Comparison of ENCODE assay signal across 16 mouse cellular contexts in the genomic region with DNA sequence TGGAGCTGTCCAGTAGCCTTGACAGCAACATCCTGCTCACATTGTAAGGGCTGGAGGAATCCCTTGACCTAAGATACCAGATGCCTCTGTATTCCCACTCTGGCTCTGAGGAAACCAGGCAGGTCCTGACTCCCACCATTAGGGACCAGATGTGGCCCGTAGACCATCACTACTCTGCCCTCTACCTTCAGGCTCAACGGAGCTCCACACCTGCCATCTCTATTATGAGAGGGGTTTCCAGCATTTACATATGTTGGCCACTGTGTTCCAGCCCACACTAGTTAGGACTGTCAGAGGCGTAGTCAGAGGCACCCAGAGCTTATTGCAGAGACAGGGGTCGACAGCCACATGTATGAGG. TPM values are rescaled to one million over a fixed set of nuclear protein-coding genes. Genes with fewer than 3 reads are reported as not detected.
DNase-seq lines count a peak whose midpoint lies in the region; ATAC-seq and TF ChIP-seq lines count a peak whose summit lies in the region.
"Had no signal": no experiment of that assay in that cellular context is flagged by ENCODE, and none has a peak within 500 bp of the region (broad histone marks: within the 10 kb centered on the region; RNA-seq: fewer than 3 reads in every experiment).

No protein-coding gene starts in this region.

- ATAC-seq in forebrain, postnatal 0 days = no peak
- no peak for ATAC-seq in lung, postnatal 0 days
- ATAC-seq in hindbrain, embryonic 16.5 days = peak; percentile 43; the same call in 1 of the 2 replicates
- peak; percentile 47 for ATAC-seq in neural tube, embryonic 13.5 days (ENCODE audit: low read depth)

- no peaks in the 10 kb centered on the region for H3K36me3 ChIP-seq in forebrain, embryonic 10.5 days (replicated peaks)
- H3K36me3 ChIP-seq in forebrain, postnatal 0 days (ENCODE audit: insufficient read depth) = no peaks in the 10 kb centered on the region
- no peaks in the 10 kb centered on the region for H3K36me3 ChIP-seq in lung, postnatal 0 days (ENCODE audit: insufficient read depth, low read length)
- no peaks in the 10 kb centered on the region for H3K36me3 ChIP-seq in hindbrain, embryonic 16.5 days (ENCODE audit: control insufficient read depth, insufficient read depth, low read length)
- no peaks in the 10 kb centered on the region for H3K36me3 ChIP-seq in neural tube, embryonic 13.5 days

- H3K4me2 ChIP-seq in forebrain, postnatal 0 days (ENCODE audit: low read depth) = no peak overlapping the region
- no peak overlapping the region for H3K4me2 ChIP-seq in lung, postnatal 0 days (replicated peaks; ENCODE audit: low read depth, low read length)
- H3K4me2 ChIP-seq in hindbrain, embryonic 16.5 days (ENCODE audit: low read length) = no peak overlapping the region
- H3K4me2 ChIP-seq in neural tube, embryonic 13.5 days = no peak overlapping the region

- DNase-seq in forebrain, embryonic 10.5 days (ENCODE audit: extremely low spot score, low spot score) = no peak
- DNase-seq in forebrain, postnatal 0 days = no peak
- no peak for DNase-seq in lung, postnatal 0 days (ENCODE audit: low spot score)
- no peak for DNase-seq in lung, postnatal 14 days
- DNase-seq in right cerebral cortex, postnatal 36 days (ENCODE audit: low spot score in 2 of 2) = no peak
- no peak for DNase-seq in cerebellum, adult 11-12 months

- 61% methylated on average over 4 of the region's 4 CpGs for WGBS in forebrain, embryonic 10.5 days
- 61% methylated on average over 4 of the region's 4 CpGs for WGBS in forebrain, postnatal 0 days
- 54% methylated on average over 4 of the region's 4 CpGs for WGBS in lung, postnatal 0 days
- WGBS in hindbrain, embryonic 16.5 days = 57% methylated on average over 4 of the region's 4 CpGs
- WGBS in neural tube, embryonic 13.5 days = 58% methylated on average over 4 of the region's 4 CpGs

- TF ChIP-seq CTCF in forebrain, postnatal 0 days (IDR thresholded peaks at IDR 0.05; ENCODE audit: low read depth) = no peak
- TF ChIP-seq CTCF in lung, postnatal 0 days (IDR thresholded peaks at IDR 0.05) = no peak

- peaks cover 26% of the 10 kb centered on the region for H3K4me1 ChIP-seq in forebrain, embryonic 10.5 days
- no peaks in the 10 kb centered on the region for H3K4me1 ChIP-seq in forebrain, postnatal 0 days (ENCODE audit: insufficient read depth)
- no peaks in the 10 kb centered on the region for H3K4me1 ChIP-seq in lung, postnatal 0 days (ENCODE audit: insufficient read depth, low read depth, low read length)
- peaks cover 9% of the 10 kb centered on the region for H3K4me1 ChIP-seq in hindbrain, embryonic 16.5 days (ENCODE audit: control insufficient read depth, insufficient read depth, low read depth, low read length)
- H3K4me1 ChIP-seq in neural tube, embryonic 13.5 days (replicated peaks) = peaks cover 18% of the 10 kb centered on the region

- H3K4me3 ChIP-seq in forebrain, embryonic 10.5 days = peak overlapping the region; percentile 16
- H3K4me3 ChIP-seq in forebrain, postnatal 0 days (ENCODE audit: low read depth, low read length) = no peak overlapping the region
- no peak overlapping the region for H3K4me3 ChIP-seq in lung, postnatal 0 days (ENCODE audit: low read depth, low read length)
- H3K4me3 ChIP-seq in hindbrain, embryonic 16.5 days (ENCODE audit: low read length) = no peak overlapping the region
- no peak overlapping the region for H3K4me3 ChIP-seq in neural tube, embryonic 13.5 days

- H3K9ac ChIP-seq in forebrain, postnatal 0 days = no peak overlapping the region
- H3K9ac ChIP-seq in lung, postnatal 0 days (replicated peaks; ENCODE audit: low read depth) = no peak overlapping the region
- no peak overlapping the region; the same call in 1 of the 2 replicates for H3K9ac ChIP-seq in hindbrain, embryonic 16.5 days (ENCODE audit: low read depth, low read length)
- 0 out of 2 replicates have a peak overlapping the region, but pooled peaks have one; percentile 26 for H3K9ac ChIP-seq in neural tube, embryonic 13.5 days
- H3K9ac ChIP-seq: liver, postnatal 0 days had no signal

- peaks cover 78% of the 10 kb centered on the region for H3K27me3 ChIP-seq in forebrain, embryonic 10.5 days (ENCODE audit: poor library complexity, severe bottlenecking)
- no peaks in the 10 kb centered on the region for H3K27me3 ChIP-seq in forebrain, postnatal 0 days (ENCODE audit: insufficient read depth, low read length)
- H3K27me3 ChIP-seq in lung, postnatal 0 days (replicated peaks; ENCODE audit: insufficient read depth, low read length) = no peaks in the 10 kb centered on the region
- H3K27me3 ChIP-seq in hindbrain, embryonic 16.5 days (replicated peaks; ENCODE audit: control insufficient read depth, insufficient read depth, low read length) = no peaks in the 10 kb centered on the region
- peaks cover 6% of the 10 kb centered on the region for H3K27me3 ChIP-seq in neural tube, embryonic 13.5 days

- H3K9me3 ChIP-seq in forebrain, embryonic 10.5 days = no peaks in the 10 kb centered on the region
- H3K9me3 ChIP-seq in forebrain, postnatal 0 days (ENCODE audit: low read length) = no peaks in the 10 kb centered on the region
- no peaks in the 10 kb centered on the region for H3K9me3 ChIP-seq in lung, postnatal 0 days (ENCODE audit: low read length)
- H3K9me3 ChIP-seq in hindbrain, embryonic 16.5 days (ENCODE audit: control insufficient read depth, low read length) = no peaks in the 10 kb centered on the region
- H3K9me3 ChIP-seq in neural tube, embryonic 13.5 days = no peaks in the 10 kb centered on the region

- no peak for TF ChIP-seq EP300 in lung, postnatal 0 days (IDR thresholded peaks at IDR 0.05)

- H3K27ac ChIP-seq in forebrain, embryonic 10.5 days = peak overlapping the region; percentile 63
- H3K27ac ChIP-seq in forebrain, postnatal 0 days (ENCODE audit: low read depth, low read length) = no peak overlapping the region
- H3K27ac ChIP-seq in lung, postnatal 0 days (ENCODE audit: low read length) = peak overlapping the region; percentile 60
- no peak overlapping the region for H3K27ac ChIP-seq in hindbrain, embryonic 16.5 days (ENCODE audit: low read depth, low read length)
- H3K27ac ChIP-seq in neural tube, embryonic 13.5 days (replicated peaks) = no peak overlapping the region

RNA-seq across cellular contexts. Expression of gene Arf1, which starts 11.3 kb away (rescaled TPM):
- 613 and 629 TPM in 2 replicates for polyA plus RNA-seq in forebrain, embryonic 10.5 days (2016; fragmentation: Nextera tagmentation; extraction: Ambion mirVana)
- total RNA-seq in forebrain, postnatal 0 days (2014; rRNA removed) = 355 and 372 TPM in 2 replicates
- polyA plus RNA-seq in forebrain, postnatal 0 days (2015; fragmentation: Nextera tagmentation; extraction: Ambion mirVana) = 685 and 714 TPM in 2 replicates
- polyA plus RNA-seq in lung, postnatal 0 days (2015; fragmentation: Nextera tagmentation; extraction: Ambion mirVana) = 630 and 647 TPM in 2 replicates
- 684 and 686 TPM in 2 replicates for polyA plus RNA-seq in hindbrain, embryonic 16.5 days (2015; fragmentation: Nextera tagmentation; extraction: Ambion mirVana)
- 642 and 663 TPM in 2 replicates for polyA plus RNA-seq in neural tube, embryonic 13.5 days (2015; fragmentation: Nextera tagmentation; extraction: Ambion mirVana)

RNA-seq across cellular contexts. Expression of gene 2310033P09Rik, which starts 31.3 kb away (rescaled TPM):
- polyA plus RNA-seq in forebrain, embryonic 10.5 days (2016; fragmentation: Nextera tagmentation; extraction: Ambion mirVana) = 44.8 and 46.8 TPM in 2 replicates
- total RNA-seq in forebrain, postnatal 0 days (2014; rRNA removed) = 5.2 and 6.9 TPM in 2 replicates
- polyA plus RNA-seq in forebrain, postnatal 0 days (2015; fragmentation: Nextera tagmentation; extraction: Ambion mirVana) = 22.2 and 27.6 TPM in 2 replicates
- polyA plus RNA-seq in lung, postnatal 0 days (2015; fragmentation: Nextera tagmentation; extraction: Ambion mirVana) = 32.9 and 34.8 TPM in 2 replicates
- 26.8 and 27.6 TPM in 2 replicates for polyA plus RNA-seq in hindbrain, embryonic 16.5 days (2015; fragmentation: Nextera tagmentation; extraction: Ambion mirVana)
- polyA plus RNA-seq in neural tube, embryonic 13.5 days (2015; fragmentation: Nextera tagmentation; extraction: Ambion mirVana) = 26.3 and 28.8 TPM in 2 replicates

RNA-seq across cellular contexts. Expression of gene Mrpl55, which starts 37.1 kb away (rescaled TPM):
- polyA plus RNA-seq in forebrain, embryonic 10.5 days (2016; fragmentation: Nextera tagmentation; extraction: Ambion mirVana) = 123 and 130 TPM in 2 replicates
- 45.2 and 69.5 TPM in 2 replicates for total RNA-seq in forebrain, postnatal 0 days (2014; rRNA removed)
- 124 and 131 TPM in 2 replicates for polyA plus RNA-seq in forebrain, postnatal 0 days (2015; fragmentation: Nextera tagmentation; extraction: Ambion mirVana)
- polyA plus RNA-seq in lung, postnatal 0 days (2015; fragmentation: Nextera tagmentation; extraction: Ambion mirVana) = 60.0 and 74.0 TPM in 2 replicates
- polyA plus RNA-seq in hindbrain, embryonic 16.5 days (2015; fragmentation: Nextera tagmentation; extraction: Ambion mirVana) = 92.1 and 95.9 TPM in 2 replicates
- polyA plus RNA-seq in neural tube, embryonic 13.5 days (2015; fragmentation: Nextera tagmentation; extraction: Ambion mirVana) = 89.9 and 95.6 TPM in 2 replicates

RNA-seq across cellular contexts. Expression of gene Guk1, which starts 47.4 kb away (rescaled TPM):
- 129 and 135 TPM in 2 replicates for polyA plus RNA-seq in forebrain, embryonic 10.5 days (2016; fragmentation: Nextera tagmentation; extraction: Ambion mirVana)
- 122 and 157 TPM in 2 replicates for total RNA-seq in forebrain, postnatal 0 days (2014; rRNA removed)
- polyA plus RNA-seq in forebrain, postnatal 0 days (2015; fragmentation: Nextera tagmentation; extraction: Ambion mirVana) = 274 and 284 TPM in 2 replicates
- polyA plus RNA-seq in lung, postnatal 0 days (2015; fragmentation: Nextera tagmentation; extraction: Ambion mirVana) = 151 and 168 TPM in 2 replicates
- polyA plus RNA-seq in hindbrain, embryonic 16.5 days (2015; fragmentation: Nextera tagmentation; extraction: Ambion mirVana) = 252 and 294 TPM in 2 replicates
- polyA plus RNA-seq in neural tube, embryonic 13.5 days (2015; fragmentation: Nextera tagmentation; extraction: Ambion mirVana) = 179 and 191 TPM in 2 replicates

RNA-seq across cellular contexts. Expression of gene Wnt3a, which starts 51.1 kb away (rescaled TPM):
- 8.4 and 11.8 TPM in 2 replicates for polyA plus RNA-seq in forebrain, embryonic 10.5 days (2016; fragmentation: Nextera tagmentation; extraction: Ambion mirVana)
- 0.31 and 0.52 TPM in 2 replicates for total RNA-seq in forebrain, postnatal 0 days (2014; rRNA removed)
- polyA plus RNA-seq in forebrain, postnatal 0 days (2015; fragmentation: Nextera tagmentation; extraction: Ambion mirVana) = 0.19 and 0.29 TPM in 2 replicates
- 12.6 and 18.9 TPM in 2 replicates for polyA plus RNA-seq in lung, postnatal 0 days (2015; fragmentation: Nextera tagmentation; extraction: Ambion mirVana)
- polyA plus RNA-seq in hindbrain, embryonic 16.5 days (2015; fragmentation: Nextera tagmentation; extraction: Ambion mirVana) = 0.45 and 0.77 TPM in 2 replicates
- polyA plus RNA-seq in neural tube, embryonic 13.5 days (2015; fragmentation: Nextera tagmentation; extraction: Ambion mirVana) = 1.2 and 1.7 TPM in 2 replicates
- total RNA-seq: gastrocnemius, postnatal 25 days; megakaryocyte progenitor cell, adult 5-6 weeks had no signal
- polyA plus RNA-seq: cerebellum, adult 2 months; heart, embryonic 14.5 days; intestine, embryonic 14.5 days; liver, postnatal 0 days; small intestine, adult 2 months; stomach, embryonic 14.5 days had no signal

Comparison
In these comparisons a context has a peak if more than half of its experiments do, and no peak if none do; other contexts are left out.
1. H3K27ac ChIP-seq: peak in forebrain, embryonic 10.5 days (single experiment) and lung, postnatal 0 days (single experiment); none in forebrain, postnatal 0 days (single experiment), hindbrain, embryonic 16.5 days (single experiment) and neural tube, embryonic 13.5 days (single experiment).
2. ATAC-seq: peak in hindbrain, embryonic 16.5 days (single experiment) and neural tube, embryonic 13.5 days (single experiment); none in forebrain, postnatal 0 days (single experiment) and lung, postnatal 0 days (single experiment).